Mouse (Mus musculus): ENCODE measurements around the gene Atp6v1c2. TPM values are rescaled to one million over a fixed set of nuclear protein-coding genes. Genes with fewer than 3 reads are reported as not detected.
A peak's percentile ranks its signal among the peaks of the same experiment; 100 is the strongest.

Gene Atp6v1c2
- polyA plus RNA-seq (2015; fragmentation: Nextera tagmentation; extraction: Ambion mirVana), result 0.51 and 0.90 TPM in 2 replicates

DNA sequence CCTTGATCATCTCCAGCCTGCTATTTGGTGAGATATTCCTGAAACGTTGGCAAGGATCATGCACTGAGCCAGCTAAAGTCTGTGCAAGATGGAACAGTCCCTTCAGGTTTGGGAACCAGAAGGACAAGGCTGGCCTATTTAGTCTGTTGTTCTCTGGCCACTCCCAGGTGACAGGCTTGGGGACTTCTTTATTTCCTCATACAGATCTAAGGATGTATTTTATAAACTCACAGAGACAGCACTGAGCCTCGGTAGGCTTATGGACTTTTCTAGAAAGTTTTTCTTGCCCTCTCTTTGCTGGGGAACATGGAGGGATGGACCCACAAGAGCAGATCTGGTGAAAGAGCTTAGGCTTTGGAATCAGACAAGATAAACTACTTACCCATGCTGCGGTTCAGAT is at the start of gene Atp6v1c2:
Gene Atp6v1c2, minus strand, starts transcription at position 101 of the 400 bp plus-strand sequence.

DNA sequence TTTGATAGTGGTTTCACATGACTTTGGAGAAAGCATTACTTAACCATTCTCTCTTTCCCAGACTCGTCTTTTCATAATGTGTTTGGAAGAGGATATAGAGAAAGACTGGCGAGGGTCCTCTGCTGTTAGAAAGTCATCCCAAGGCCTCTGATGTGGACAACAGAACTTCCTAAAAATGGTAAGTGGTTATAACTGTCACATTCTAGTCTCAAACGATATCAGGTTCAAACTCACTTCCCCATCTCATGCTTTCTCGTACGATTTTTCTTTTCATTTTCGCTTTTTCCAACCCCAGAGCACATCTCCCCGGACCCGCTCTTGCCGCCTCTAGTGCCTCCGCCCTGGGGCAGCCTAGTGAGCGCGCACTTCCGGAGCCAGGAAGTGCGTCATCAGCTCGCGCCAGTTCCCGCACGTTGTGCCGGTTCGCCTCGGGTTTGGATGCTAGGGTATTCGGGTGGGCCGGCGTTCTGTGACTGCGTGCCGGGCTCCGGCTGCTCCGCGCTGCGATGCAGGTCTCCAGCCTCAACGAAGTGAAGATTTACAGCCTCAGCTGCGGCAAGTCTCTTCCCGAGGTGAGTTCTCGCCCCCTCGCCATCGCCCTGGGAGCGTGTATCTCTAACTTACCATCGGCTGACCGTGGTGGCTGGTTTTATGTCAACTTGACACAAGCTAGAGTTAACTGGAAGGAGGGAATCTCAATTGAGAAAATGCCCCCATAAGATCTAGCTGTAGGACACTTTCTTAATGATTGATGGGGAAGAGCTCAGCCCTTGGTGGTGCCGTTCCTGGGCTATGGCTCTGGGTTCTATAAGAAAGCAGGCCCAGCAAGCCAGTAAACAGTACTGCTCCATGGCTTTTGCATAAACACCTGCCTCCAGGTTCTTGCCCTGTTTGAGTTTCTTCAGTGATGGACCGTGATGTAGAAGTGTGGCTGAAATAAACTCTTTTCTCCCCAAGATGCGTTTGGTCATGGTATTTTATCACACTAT is 19.2 kb upstream of the Atp6v1c2 start, which contains the start of gene Nol10:
Gene Nol10, plus strand, starts transcription at position 411 of the 989 bp plus-strand sequence.

DNA sequence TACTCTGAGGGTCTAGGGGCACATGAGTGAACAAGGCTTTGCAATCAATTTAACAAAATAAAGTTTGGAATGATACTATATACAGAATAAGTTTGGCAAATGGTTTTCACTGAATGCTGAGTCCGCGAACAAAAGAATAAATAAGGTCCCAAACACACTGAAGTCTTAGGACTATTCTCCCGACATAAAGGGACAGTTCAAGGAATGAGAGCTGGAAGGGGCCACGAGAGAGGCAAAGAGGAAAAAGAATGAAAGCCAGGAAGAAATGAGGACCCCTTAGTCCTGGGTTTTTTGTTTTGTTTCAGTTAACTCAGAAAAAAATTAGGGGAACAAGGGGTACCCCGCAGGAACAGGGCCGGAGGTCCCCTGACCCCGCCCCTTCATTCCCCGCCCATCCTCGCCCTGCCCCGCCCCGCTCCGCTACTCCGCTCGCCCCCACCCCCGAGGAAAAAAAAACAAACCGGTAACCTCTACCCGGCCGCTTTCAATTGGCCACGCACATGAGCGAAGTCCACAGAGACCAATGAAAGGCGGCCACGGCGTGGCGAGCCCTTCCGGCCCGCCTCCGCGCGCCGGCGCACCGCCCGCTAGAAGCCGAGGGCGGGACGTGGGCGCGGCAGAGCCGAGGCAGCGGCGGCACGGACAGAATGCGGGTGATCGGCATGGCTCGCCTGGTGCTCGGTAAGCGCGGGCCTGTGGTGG is 63.0 kb downstream of the Atp6v1c2 start, which contains the start of gene Pdia6:
Gene Pdia6, plus strand, starts transcription at position 575 of the 702 bp plus-strand sequence.

Small RNAs within 50 kb of the gene (microRNA-seq; reads per million reads assigned to microRNA genes)
- gene Mir3066, result 10.2 reads per million, percentile 21 among the genes with 10 or more reads in this experiment

Other genes with a start within 250 kb of the Atp6v1c2 start
- 2.7 and 3.2 TPM in 2 replicates for gene Kcnf1, start 152.5 kb downstream of the Atp6v1c2 start, polyA plus RNA-seq (2015; fragmentation: Nextera tagmentation; extraction: Ambion mirVana)
- gene Pdia6, start 62.8 kb downstream of the Atp6v1c2 start, polyA plus RNA-seq (2015; fragmentation: Nextera tagmentation; extraction: Ambion mirVana), result 188 and 193 TPM in 2 replicates
- 15.8 and 15.9 TPM in 2 replicates for gene Nol10, start 19.1 kb upstream of the Atp6v1c2 start, polyA plus RNA-seq (2015; fragmentation: Nextera tagmentation; extraction: Ambion mirVana)
- 82.9 and 86.6 TPM in 2 replicates for gene Odc1, start 215.4 kb upstream of the Atp6v1c2 start, polyA plus RNA-seq (2015; fragmentation: Nextera tagmentation; extraction: Ambion mirVana)